Mouse (Mus musculus): ENCODE data around the gene Gm9972. TPM values are rescaled to one million over a fixed set of nuclear protein-coding genes. Genes with fewer than 3 reads are reported as not detected.

Gene Gm9972
- polyA plus RNA-seq, 1 experiment from 2014 or later, result 0.55 TPM

GRCm38 (mm10) chr11:43086309-43087050, 50.9 kb downstream of the Gm9972 start:
- H3K4me2 ChIP-seq (replicated peaks), result no peak overlapping the region

More at GRCm38 (mm10) chr11:43086309-43087050, 50.9 kb downstream of the Gm9972 start:
- ATAC-seq (ENCODE audit: insufficient number of reproducible peaks, low FRiP score, low TSS enrichment, low read depth), result no peak
- no peaks in the 10 kb centered on the region for H3K4me1 ChIP-seq
- H3K27ac ChIP-seq (replicated peaks), result no peak overlapping the region
- H3K4me3 ChIP-seq (replicated peaks), result no peak overlapping the region
- H3K36me3 ChIP-seq, result no peaks in the 10 kb centered on the region
- no peaks in the 10 kb centered on the region for H3K27me3 ChIP-seq
- H3K9me3 ChIP-seq (replicated peaks), result no peaks in the 10 kb centered on the region
- H3K9ac ChIP-seq, result no peak overlapping the region
- 72% methylated on average over 8 of the region's 8 CpGs for WGBS

Other genes starting within 250 kb of the Gm9972 start
- 1.4 and 2.0 TPM in 2 replicates for gene Atp10b, start 114.1 kb downstream of the Gm9972 start, polyA plus RNA-seq (2015; fragmentation: Nextera tagmentation; extraction: Ambion mirVana)